Mouse (Mus musculus): ENCODE measurements at regions not wholly inside any gene's neighbourhood (a gene's known extent, or its start where the extent isn't known, plus 50 kb on each side); places are given as distances from the start of the nearest gene placed in this dataset.
A peak's percentile ranks its signal among the peaks of the same experiment; 100 is the strongest.

GRCm38 (mm10) chr13:16100253-16100652, 88.6 kb downstream of the Inhba start:
- no peak for DNase-seq (ENCODE audit: extremely low spot score in 1 of 2, low spot score in 2 of 2)
- intact Hi-C loops (cut with DNase I) = no loop called here

- intact Hi-C loops (cut with DNase I) = no loop called here
- DNase-seq (ENCODE audit: extremely low spot score in 1 of 2, low spot score in 2 of 2) = no peak
Observed at GRCm38 (mm10) chr13:16114837-16115236, 103.2 kb downstream of the Inhba start.

DNA sequence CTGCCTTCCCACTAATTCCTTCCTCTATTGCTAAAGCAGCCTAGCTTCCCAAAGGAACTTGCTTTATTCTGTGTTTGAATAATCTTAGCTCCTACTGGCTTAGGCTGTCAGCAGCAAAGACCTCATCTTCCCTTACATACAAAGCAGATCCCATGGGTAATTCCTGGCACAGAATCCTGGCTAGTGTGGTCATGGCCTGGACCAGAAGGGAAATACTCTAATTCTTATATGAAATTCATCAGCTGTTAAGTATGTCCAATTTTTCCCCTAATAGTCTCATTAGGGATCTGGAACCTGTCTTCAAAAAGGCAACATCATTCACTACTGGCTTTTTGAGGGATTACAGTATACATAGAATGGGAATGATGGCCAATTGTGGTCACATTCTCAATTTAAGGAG, 135.0 kb downstream of the Inhba start:
- DNase-seq (ENCODE audit: extremely low spot score in 1 of 2, low spot score in 2 of 2) = no peak
- intact Hi-C loops (cut with DNase I) = no loop called here

DNA sequence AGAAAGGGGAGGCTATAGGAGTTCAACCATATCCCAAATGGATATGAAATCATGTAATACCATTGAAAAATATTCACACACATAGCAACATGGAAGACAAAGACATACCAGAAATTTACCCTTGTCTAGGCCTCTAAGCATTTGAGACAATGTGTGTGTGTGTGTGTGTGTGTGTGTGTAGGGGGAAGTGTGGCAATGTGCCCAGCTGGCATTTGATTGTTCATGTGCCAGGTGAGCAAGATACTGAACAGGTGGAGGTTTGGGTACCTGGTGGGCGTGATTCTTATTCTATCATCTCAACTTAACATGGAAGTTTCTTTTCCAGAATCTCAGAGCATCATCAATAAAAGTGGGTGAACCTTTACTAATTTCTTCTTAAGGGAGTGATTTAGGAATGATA, 143.3 kb downstream of the Inhba start:
- intact Hi-C loops (cut with DNase I) = no loop called here
- DNase-seq (ENCODE audit: extremely low spot score in 1 of 2, low spot score in 2 of 2) = no peak

DNA sequence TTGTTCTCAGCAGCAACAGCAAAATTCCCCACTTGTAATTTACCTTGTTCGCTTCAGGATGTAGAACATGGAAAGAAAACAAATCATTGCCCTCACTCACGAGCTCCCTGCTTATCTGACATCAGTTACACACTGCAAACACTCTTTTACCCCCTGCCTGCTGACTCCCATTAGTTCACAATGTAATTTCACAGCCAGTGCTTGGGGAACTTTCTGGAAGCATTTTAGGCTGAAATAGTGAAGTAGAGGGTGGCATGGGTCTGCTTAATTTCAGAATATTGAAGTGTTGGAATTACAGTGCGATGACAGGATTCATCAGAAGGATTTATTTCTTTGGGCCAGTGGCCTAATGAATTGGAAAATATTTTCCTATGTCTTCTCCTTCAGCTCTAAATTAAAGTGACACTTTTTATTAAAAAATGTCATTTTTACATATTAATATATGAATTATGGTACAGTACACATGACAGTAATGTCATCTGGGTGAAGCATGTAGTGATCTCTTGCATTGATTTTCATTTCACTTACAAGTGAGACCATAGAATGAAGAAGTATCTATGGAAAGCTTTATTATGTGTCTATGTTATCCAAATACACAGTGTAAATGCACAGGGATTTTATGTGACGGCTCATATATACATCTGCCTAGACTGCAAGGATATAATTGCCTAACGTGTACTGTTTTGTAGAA, 153.7 kb downstream of the Inhba start:
- no peak for DNase-seq (ENCODE audit: extremely low spot score in 1 of 2, low spot score in 2 of 2)
- intact Hi-C loops (cut with DNase I) = no loop called here

DNA sequence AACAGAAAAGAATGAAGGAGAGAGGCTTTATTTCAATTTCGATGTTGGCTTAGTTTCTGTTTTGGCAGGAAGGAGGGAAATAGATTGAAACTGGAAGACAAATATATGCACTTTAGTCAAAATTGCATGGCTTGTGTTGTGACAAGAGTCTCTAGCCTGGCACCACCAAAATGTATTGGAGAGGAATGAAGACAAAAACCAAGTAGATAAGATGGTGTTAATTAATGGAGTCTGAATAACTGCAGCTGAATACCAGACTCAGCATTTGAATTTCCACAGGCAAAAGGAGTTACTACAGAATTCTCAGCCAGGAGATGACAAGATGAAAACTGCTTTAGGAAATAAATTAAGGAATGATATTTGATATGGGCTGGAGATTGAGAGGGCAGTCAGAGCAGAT, 185.0 kb downstream of the Inhba start:
- intact Hi-C loops (cut with DNase I) = no loop called here
- no peak for DNase-seq (ENCODE audit: extremely low spot score in 1 of 2, low spot score in 2 of 2)

DNA sequence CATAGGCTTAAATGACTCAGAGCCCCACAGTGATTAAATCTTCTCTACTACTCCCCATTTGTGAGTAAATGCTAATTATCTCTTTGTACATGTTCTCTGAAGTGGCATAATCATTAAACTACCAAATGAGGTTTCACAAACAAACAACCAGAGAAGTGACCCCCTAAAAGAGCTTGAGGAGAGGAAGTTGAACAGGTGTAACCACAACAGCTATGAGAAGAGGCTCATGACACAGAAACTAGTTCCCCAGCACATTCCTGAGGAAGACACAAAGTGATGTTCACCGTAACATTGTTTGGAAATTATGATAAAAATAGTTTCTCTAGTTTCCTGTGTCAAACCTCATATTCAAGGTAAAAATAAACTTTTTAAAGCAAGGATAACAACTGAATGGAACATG, 188.4 kb downstream of the Inhba start:
- no peak for DNase-seq (ENCODE audit: extremely low spot score in 1 of 2, low spot score in 2 of 2)

GRCm38 (mm10) chr13:16203147-16203546, 191.5 kb downstream of the Inhba start:
- intact Hi-C loops (cut with DNase I) = no loop called here
- no peak for DNase-seq (ENCODE audit: extremely low spot score in 1 of 2, low spot score in 2 of 2)

More for the DNA sequence above, 188.4 kb downstream of the Inhba start:
- intact Hi-C loops (cut with DNase I) = no loop called here

- DNase-seq (ENCODE audit: extremely low spot score in 1 of 2, low spot score in 2 of 2) = no peak
- intact Hi-C loops (cut with DNase I) = no loop called here
Observed at GRCm38 (mm10) chr13:16204097-16204496, 192.4 kb downstream of the Inhba start.

GRCm38 (mm10) chr13:16211482-16211881, 199.8 kb downstream of the Inhba start:
- no peak for DNase-seq (ENCODE audit: extremely low spot score in 1 of 2, low spot score in 2 of 2)
- intact Hi-C loops (cut with DNase I) = no loop called here

DNA sequence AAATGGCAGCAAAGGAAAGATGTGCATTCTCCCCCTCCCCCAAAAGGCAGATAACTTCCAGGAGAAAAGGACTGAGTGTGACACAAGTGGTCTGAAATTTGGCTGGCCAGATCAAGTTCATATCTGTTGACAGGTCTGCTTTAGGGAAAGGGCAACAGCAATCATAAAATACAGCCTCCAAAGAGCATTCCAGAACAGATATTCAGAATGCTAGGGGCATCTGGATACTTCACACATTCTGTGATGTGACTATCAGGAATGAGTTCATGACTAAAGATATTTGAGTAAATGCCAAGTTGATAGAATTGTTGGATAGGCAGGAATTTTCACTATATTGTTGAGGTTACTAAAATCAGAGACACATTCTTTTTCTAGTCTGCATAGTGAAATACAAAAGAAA, 208.2 kb downstream of the Inhba start:
- intact Hi-C loops (cut with DNase I) = no loop called here
- no peak for DNase-seq (ENCODE audit: extremely low spot score in 1 of 2, low spot score in 2 of 2)

DNA sequence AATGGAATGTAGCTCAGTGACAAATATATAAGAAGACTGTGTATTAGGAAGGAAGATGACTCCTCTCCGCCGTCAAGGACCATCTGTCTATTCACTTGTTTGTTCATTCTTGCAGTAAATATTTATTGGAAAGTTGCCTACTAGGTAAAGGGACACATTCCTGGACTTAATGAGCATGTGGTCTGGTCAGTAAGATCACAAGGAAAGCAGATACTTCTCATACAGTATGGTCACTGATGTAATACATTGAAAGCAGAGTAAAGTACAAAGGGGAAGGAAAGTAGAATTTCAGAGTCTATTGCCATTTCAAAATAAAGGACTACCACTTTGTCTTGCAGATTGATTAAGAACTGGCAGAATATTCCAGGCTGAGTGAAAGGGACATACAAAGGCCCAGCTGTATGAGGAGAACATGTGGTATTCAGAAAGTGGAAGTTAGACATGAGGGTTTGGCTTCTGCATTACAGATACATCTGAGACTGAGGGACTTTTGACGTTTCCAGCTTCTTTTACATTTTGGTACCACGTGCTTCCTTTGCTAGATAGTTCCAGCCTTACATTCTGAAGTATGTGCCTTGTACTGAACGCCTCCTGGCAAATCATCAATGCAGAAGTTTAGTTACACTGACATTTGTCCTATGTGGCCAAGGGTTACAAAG, 211.4 kb downstream of the Inhba start:
- intact Hi-C loops (cut with DNase I) = no loop called here
- DNase-seq (ENCODE audit: extremely low spot score in 1 of 2, low spot score in 2 of 2) = no peak

GRCm38 (mm10) chr13:16261145-16261544, 249.5 kb downstream of the Inhba start:
- intact Hi-C loops (cut with DNase I) = no loop called here
- no peak for DNase-seq (ENCODE audit: extremely low spot score in 1 of 2, low spot score in 2 of 2)

DNA sequence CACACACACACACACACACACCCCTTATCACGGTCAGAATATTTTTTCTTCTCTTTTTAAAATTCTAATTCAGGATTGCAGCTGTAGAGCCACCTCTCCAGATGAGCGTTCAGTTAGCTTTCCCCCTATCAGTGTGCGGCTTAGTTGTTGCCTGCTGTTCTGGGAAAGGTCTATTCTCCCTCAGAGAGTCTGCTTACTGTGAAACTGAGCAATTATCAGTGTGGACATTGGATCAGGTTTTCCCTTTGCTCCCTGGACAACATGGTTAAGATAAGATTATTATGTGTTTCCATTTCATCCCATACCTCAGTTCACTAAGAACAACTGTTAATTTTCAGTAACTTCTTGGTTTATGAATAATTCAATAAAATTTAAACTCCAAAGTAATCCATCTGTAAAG, 268.3 kb downstream of the Inhba start:
- DNase-seq (ENCODE audit: extremely low spot score in 1 of 2, low spot score in 2 of 2) = no peak
- intact Hi-C loops (cut with DNase I) = no loop called here

DNA sequence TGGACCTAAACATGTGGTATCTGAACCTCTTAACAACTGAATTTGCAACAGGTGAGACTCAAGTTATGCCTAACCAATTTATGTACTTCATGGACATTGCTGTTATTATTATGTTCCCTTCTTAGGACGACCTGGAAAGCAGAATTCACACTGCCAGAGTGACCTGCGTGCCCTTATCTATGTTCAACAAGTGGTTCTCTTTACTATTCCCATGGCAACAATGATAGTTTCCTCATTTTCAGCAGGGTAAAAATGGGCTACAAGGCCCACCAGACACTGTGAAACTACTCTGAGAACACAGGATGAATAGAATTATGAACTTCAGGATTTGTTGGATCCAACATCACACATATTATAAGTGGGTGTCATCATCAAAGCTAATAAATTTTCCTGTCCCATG, 269.1 kb downstream of the Inhba start:
- intact Hi-C loops (cut with DNase I) = no loop called here

GRCm38 (mm10) chr13:16281777-16282176, 270.1 kb downstream of the Inhba start:
- intact Hi-C loops (cut with DNase I) = no loop called here
- no peak for DNase-seq (ENCODE audit: extremely low spot score in 1 of 2, low spot score in 2 of 2)

More for the DNA sequence above, 269.1 kb downstream of the Inhba start:
- no peak for DNase-seq (ENCODE audit: extremely low spot score in 1 of 2, low spot score in 2 of 2)

DNA sequence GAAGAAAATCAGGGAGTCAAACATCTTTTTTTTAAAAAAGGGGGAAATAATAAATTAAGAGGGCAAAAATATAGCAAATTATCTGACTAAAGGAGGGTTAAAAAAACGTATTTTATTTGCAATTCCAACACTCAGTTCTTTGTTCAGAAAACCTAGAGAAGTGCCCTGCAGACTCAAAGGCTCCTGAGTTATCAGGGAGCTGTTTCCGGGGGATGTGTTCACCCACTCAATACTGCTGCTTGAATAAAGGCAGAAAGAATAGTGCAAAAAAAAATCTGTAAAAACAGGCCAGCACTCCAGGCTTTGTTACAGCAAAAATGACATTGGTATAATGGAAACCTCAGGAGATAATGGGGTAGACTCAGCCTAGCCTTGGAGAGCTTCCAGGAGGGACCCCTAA, 270.6 kb downstream of the Inhba start:
- intact Hi-C loops (cut with DNase I) = no loop called here
- DNase-seq (ENCODE audit: extremely low spot score in 1 of 2, low spot score in 2 of 2) = no peak

DNA sequence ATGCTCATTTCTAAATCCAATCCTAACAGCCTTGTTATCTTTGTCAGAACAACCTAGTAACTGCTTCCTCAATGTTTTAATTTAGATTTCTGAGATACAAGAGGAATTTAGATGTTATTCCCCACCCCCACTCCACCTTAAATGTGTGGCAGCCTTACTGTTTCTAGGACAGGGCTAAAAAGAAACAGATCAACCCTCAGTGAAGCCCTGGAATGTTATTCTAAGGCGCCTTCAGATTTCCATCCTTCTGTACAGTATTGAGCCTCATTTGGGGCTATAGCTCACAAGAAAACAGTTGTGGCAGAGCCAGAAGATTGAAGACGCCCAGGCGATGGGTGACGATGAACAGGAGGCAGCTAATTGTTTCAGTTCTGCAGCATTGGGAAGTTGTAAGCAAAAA, 271.7 kb downstream of the Inhba start:
- intact Hi-C loops (cut with DNase I) = no loop called here
- peak in 1 of 2 experiments; percentile 11 for DNase-seq (ENCODE audit: extremely low spot score in 1 of 2, low spot score in 2 of 2)

DNA sequence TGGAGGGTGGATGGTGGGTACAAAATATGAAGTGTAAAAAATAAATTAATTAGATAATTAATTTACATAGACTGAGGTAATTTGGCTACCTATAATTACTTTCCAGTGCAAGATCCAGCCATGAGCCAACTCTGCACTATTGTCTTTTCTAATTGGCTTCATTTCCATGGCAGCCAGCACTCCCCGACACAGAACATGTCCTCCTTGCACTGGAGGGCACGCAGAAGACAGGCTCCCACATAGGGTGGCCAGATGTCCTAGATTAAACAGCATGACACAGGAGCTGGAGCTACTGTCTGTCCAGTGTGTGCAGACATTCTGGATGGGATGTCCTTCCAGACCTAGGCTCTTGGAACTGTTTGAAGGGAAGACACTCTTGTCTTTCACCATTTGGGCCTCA, 278.0 kb downstream of the Inhba start:
- DNase-seq (ENCODE audit: extremely low spot score in 1 of 2, low spot score in 2 of 2) = no peak
- intact Hi-C loops (cut with DNase I) = no loop called here

- peak in 1 of 2 experiments; percentile 31 for DNase-seq (ENCODE audit: extremely low spot score in 1 of 2, low spot score in 2 of 2)
- intact Hi-C loops (cut with DNase I) = no loop called here
Observed at GRCm38 (mm10) chr13:16290784-16291183, 279.1 kb downstream of the Inhba start.

Data from left cerebral cortex, postnatal 10 days (tissue).